Mouse (Mus musculus): Measurements from ENCODE around the gene Fam24b.

DNA sequence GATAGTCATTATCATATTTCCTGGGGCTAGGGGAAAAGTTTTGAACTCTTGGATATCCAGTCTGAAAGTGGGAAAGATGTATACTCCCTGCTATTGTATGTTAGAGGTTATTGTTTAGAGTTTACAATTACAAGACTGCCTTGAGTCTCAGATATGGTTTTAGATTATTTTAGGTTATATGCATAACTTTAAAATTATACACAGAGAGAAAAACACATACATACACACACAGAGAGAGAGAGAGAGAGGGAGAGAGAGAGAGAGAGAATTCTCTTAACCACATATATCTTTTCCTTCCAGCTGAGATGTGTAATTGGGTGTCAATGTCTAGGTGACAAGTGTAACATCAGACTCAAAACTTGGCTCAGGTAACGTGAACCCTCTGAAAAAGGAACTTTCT is 4.2 kb upstream of the Fam24b start, which contains the start of gene Fam24a:
- no peak for TF ChIP-seq CTCF (IDR thresholded peaks at IDR 0.05; ENCODE audit: extremely low read depth, insufficient read depth, low read length)
- no peak for TF ChIP-seq POLR2A (IDR thresholded peaks at IDR 0.05; ENCODE audit: extremely low read depth, insufficient read depth, low read length)

Measured in cortical plate, adult 2 months (tissue).